ENCODE assay signal across 12 mouse cellular contexts in the genomic region with DNA sequence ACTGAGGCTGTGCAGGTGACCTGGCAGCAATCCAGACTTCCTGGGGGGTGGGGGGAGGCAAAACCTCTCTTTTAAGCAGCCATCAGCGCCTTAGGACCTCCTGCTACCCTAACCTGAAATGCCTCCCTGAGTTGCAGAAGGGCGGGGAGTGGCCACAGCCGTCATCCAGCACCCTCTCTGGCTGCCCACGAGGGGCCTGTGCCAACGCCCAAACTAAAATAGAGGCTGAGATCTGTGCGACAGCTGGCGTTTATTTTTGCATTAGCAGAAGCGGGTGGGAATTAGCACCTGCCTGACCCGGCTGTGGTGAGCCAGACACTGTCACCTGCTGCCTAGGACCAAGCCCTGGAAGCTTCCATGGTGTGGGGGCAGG. TPM values are rescaled to one million over a fixed set of nuclear protein-coding genes. Genes with fewer than 3 reads are reported as not detected.
DNase-seq lines count a peak whose midpoint lies in the region; ATAC-seq lines count a peak whose summit lies in the region.
"Had no signal": no experiment of that assay in that cellular context is flagged by ENCODE, and none has a peak within 500 bp of the region (broad histone marks: within the 10 kb centered on the region; RNA-seq: fewer than 3 reads in every experiment).

No protein-coding gene starts in this region.

- 0 out of 2 replicates have a peak overlapping the region, but pooled peaks have one; percentile 4 for H3K9ac ChIP-seq in kidney, embryonic 14.5 days (ENCODE audit: low read depth, low read length)
- no peak overlapping the region for H3K9ac ChIP-seq in forebrain, embryonic 13.5 days
- H3K9ac ChIP-seq: midbrain, embryonic 15.5 days had no signal

- ATAC-seq in kidney, embryonic 14.5 days (ENCODE audit: low FRiP score, low TSS enrichment), result no peak
- ATAC-seq in forebrain, embryonic 13.5 days, result no peak
- ATAC-seq: midbrain, embryonic 15.5 days had no signal

- no peak overlapping the region for H3K27ac ChIP-seq in kidney, embryonic 14.5 days (ENCODE audit: low read depth, low read length)
- no peak overlapping the region for H3K27ac ChIP-seq in forebrain, embryonic 13.5 days
- H3K27ac ChIP-seq: kidney, postnatal 0 days; midbrain, embryonic 15.5 days had no signal

- H3K4me2 ChIP-seq in kidney, embryonic 14.5 days (replicated peaks; ENCODE audit: low read depth, low read length), result no peak overlapping the region
- no peak overlapping the region for H3K4me2 ChIP-seq in forebrain, embryonic 13.5 days
- H3K4me2 ChIP-seq: midbrain, embryonic 15.5 days had no signal

- 66% methylated on average over 9 of the region's 9 CpGs for WGBS in kidney, embryonic 14.5 days
- WGBS in forebrain, embryonic 13.5 days, result 65% methylated on average over 9 of the region's 9 CpGs

- H3K4me3 ChIP-seq in kidney, embryonic 14.5 days (ENCODE audit: low read length), result no peak overlapping the region
- H3K4me3 ChIP-seq in forebrain, embryonic 13.5 days, result no peak overlapping the region
- H3K4me3 ChIP-seq: midbrain, embryonic 15.5 days had no signal

- H3K36me3 ChIP-seq in kidney, embryonic 14.5 days (ENCODE audit: control insufficient read depth, insufficient read depth, low read length), result no peaks in the 10 kb centered on the region
- H3K36me3 ChIP-seq in forebrain, embryonic 13.5 days (ENCODE audit: poor library complexity, severe bottlenecking), result peaks cover 79% of the 10 kb centered on the region

- peaks cover 27% of the 10 kb centered on the region for H3K4me1 ChIP-seq in kidney, embryonic 14.5 days (ENCODE audit: control insufficient read depth, insufficient read depth, low read length)
- peaks cover 31% of the 10 kb centered on the region for H3K4me1 ChIP-seq in forebrain, embryonic 13.5 days

- H3K9me3 ChIP-seq in kidney, embryonic 14.5 days (ENCODE audit: control insufficient read depth, low read length), result no peaks in the 10 kb centered on the region
- H3K9me3 ChIP-seq in forebrain, embryonic 13.5 days (replicated peaks), result no peaks in the 10 kb centered on the region
- H3K9me3 ChIP-seq: midbrain, embryonic 15.5 days had no signal

- no peaks in the 10 kb centered on the region for H3K27me3 ChIP-seq in kidney, embryonic 14.5 days (ENCODE audit: control insufficient read depth, insufficient read depth, low read length)
- no peaks in the 10 kb centered on the region; the same call in 1 of the 2 replicates for H3K27me3 ChIP-seq in forebrain, embryonic 13.5 days
- H3K27me3 ChIP-seq: midbrain, embryonic 15.5 days had no signal

- intact Hi-C loops in heart, postnatal 14 days (cut with DNase I), result no loop called here

- no peak for DNase-seq in kidney, postnatal 14 days
- peak; percentile 84 for DNase-seq in gastrocnemius, adult 18-20 months (ENCODE audit: low spot score)
- DNase-seq in heart, postnatal 14 days, result peak; percentile 53 to 60
- peak; percentile 48 for DNase-seq in right cerebral cortex, postnatal 14 days
- no peak for DNase-seq in testis, postnatal 14 days (ENCODE audit: low spot score)
- no peak for DNase-seq in testis, postnatal 10 days (ENCODE audit: low spot score)

RNA-seq across cellular contexts. Expression of a gene that starts 14.2 kb away (rescaled TPM):
- not detected in 2 replicates for polyA plus RNA-seq in kidney, embryonic 14.5 days (2014; fragmentation: Nextera tagmentation; extraction: Ambion mirVana)
- not detected for total RNA-seq in gastrocnemius, adult 18-20 months (2021)
- total RNA-seq in heart, postnatal 14 days (2021), result under 1 TPM in 1 of 2 experiments, not detected in 1; 0.20 TPM
- polyA plus RNA-seq in forebrain, embryonic 13.5 days (2015; fragmentation: Nextera tagmentation; extraction: Ambion mirVana), result not detected in 2 replicates
- total RNA-seq: hematopoietic stem cell, adult 5-6 weeks; liver, adult 2 months had no signal
- polyA plus RNA-seq: liver, adult 2 months; midbrain, embryonic 15.5 days had no signal

RNA-seq across cellular contexts. Expression of a gene that starts 25.3 kb away (rescaled TPM):
- 59.8 and 74.9 TPM in 2 replicates for polyA plus RNA-seq in kidney, embryonic 14.5 days (2014; fragmentation: Nextera tagmentation; extraction: Ambion mirVana)
- total RNA-seq in gastrocnemius, adult 18-20 months (2021), result 10 to 100 TPM; 39.9 to 46.1 TPM
- 10 to 100 TPM; 45.9 to 57.2 TPM for total RNA-seq in heart, postnatal 14 days (2021)
- polyA plus RNA-seq in forebrain, embryonic 13.5 days (2015; fragmentation: Nextera tagmentation; extraction: Ambion mirVana), result 69.3 and 79.6 TPM in 2 replicates

RNA-seq across cellular contexts. Expression of a gene that starts 25.5 kb away (rescaled TPM):
- 10.6 and 14.7 TPM in 2 replicates for polyA plus RNA-seq in kidney, embryonic 14.5 days (2014; fragmentation: Nextera tagmentation; extraction: Ambion mirVana)
- total RNA-seq in gastrocnemius, adult 18-20 months (2021), result 1 to 10 TPM; 1.0 to 1.1 TPM
- 1 to 10 TPM; 3.5 to 4.1 TPM for total RNA-seq in heart, postnatal 14 days (2021)
- 3.0 and 3.2 TPM in 2 replicates for polyA plus RNA-seq in forebrain, embryonic 13.5 days (2015; fragmentation: Nextera tagmentation; extraction: Ambion mirVana)

Comparison
In these comparisons a context has a peak if more than half of its experiments do, and no peak if none do; other contexts are left out.
1. DNase-seq: peak in gastrocnemius, adult 18-20 months (single experiment), heart, postnatal 14 days (2 of 2) and right cerebral cortex, postnatal 14 days (single experiment); none in kidney, postnatal 14 days (single experiment), testis, postnatal 14 days (single experiment) and testis, postnatal 10 days (single experiment).